Mouse (Mus musculus): Measurements from ENCODE around the gene Ryr3.

Ryr3 gene

GRCm38 (mm10) chr2:113216746-113217461 is at the start of gene Ryr3:
Gene Ryr3, minus strand, starts transcription at chr2:113217096.
- DNase-seq, result peak; percentile 68 to 73

DNA sequence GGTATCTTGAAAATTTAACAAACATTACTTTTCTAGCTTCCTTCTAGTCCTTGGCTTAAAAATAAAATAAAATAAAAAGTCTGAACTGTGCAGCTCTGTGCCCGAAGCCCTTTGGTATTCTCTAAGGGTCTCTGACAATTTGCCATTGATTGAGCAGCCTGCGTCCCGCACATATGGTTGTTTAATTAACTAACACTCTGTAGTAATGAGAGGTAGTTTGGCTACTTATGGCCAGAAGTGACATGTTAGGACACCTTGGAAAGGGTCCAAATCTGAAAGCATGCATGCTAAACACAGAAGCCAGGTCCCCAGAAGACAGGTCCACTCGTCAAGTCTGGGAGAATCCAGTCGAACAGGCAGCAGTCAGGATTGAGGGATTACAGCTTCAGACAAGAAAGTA is 22.0 kb upstream of the Ryr3 start:
- no peak for DNase-seq

- no peak for DNase-seq
Measured at GRCm38 (mm10) chr2:113236993-113237392, 20.1 kb upstream of the Ryr3 start.

DNA sequence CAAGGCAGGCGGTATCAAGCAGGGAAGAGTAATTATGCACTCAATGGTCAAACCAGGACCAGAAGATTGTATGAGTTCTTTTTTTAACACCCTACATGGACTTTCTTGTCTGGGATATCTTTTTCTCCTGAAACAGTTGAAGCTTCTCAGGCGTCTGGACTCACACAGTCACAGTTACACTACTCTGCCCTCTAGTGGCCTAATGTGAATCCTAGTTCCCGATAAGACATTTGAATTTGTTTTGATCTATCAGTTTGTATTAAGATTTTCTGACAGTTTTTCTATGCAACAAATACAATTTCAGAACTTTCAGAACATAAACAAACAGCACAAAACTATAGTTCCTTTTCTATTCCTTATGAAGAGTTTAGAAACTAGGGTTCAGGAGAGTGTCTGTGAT is 17.7 kb upstream of the Ryr3 start:
- DNase-seq, result peak in 1 of 2 experiments; percentile 43

GRCm38 (mm10) chr2:113233356-113233755 is 16.5 kb upstream of the Ryr3 start:
- no peak for DNase-seq

GRCm38 (mm10) chr2:113216105-113216745 is 671 bp downstream of the Ryr3 start:
- DNase-seq, result peak in 1 of 2 experiments; percentile 16

DNA sequence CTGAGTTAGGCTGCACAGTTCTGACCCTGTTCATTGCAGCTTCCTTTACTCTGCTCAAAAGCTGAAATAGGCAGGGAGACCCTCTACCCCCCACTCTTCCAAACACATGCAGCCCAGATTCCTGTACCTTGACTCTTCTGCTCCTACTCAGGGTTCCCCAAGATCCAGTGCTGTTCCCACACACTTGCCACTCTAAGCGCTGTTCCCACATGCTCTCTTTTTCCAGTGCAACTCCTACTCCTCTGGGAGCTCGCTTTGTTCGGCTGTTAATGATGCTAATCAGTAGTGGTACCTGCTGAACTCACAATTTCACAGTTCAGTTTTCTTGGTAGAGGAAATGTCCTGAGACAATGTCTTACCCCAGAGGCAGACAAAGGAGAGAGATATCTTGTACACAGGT is 6.9 kb downstream of the Ryr3 start:
- no peak for DNase-seq

DNA sequence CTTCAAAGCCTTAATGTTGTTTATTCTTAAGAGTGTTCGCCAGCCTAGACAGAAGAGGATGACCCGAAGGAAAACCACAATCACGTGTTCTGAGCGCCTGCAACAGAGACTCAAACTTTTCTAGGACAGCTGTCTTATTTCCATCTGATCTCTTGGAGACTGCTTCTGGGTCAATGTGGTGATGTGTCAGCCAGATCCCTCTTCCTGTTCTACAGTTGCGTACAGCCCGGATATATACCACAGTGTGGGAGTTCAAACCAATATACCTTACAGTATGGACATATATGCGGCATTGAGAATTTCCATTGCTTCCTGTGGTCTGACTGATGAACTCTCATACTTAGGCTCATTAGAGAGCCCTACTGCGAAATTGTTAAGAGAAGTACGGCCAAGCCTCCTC is 7.6 kb downstream of the Ryr3 start:
- no peak for DNase-seq

DNA sequence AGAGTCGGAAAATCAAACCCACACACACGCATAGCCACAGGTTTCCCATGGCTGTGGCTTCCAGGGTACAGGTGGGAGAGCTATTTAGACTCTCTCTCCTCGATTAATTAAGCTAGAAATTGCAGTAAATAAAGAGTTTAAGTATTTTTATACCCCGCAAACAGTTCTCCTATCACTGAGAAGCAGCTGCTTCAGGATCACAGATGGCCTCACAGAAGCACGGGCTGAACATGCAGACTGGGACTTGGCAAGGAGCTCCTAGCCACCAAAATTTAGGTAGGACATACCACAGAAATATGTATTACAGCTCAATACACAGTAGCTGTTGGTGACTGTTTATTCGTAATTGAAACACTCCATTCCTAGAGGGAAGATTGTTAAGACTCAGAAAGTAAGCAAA is 14.0 kb downstream of the Ryr3 start:
- DNase-seq, result no peak

DNA sequence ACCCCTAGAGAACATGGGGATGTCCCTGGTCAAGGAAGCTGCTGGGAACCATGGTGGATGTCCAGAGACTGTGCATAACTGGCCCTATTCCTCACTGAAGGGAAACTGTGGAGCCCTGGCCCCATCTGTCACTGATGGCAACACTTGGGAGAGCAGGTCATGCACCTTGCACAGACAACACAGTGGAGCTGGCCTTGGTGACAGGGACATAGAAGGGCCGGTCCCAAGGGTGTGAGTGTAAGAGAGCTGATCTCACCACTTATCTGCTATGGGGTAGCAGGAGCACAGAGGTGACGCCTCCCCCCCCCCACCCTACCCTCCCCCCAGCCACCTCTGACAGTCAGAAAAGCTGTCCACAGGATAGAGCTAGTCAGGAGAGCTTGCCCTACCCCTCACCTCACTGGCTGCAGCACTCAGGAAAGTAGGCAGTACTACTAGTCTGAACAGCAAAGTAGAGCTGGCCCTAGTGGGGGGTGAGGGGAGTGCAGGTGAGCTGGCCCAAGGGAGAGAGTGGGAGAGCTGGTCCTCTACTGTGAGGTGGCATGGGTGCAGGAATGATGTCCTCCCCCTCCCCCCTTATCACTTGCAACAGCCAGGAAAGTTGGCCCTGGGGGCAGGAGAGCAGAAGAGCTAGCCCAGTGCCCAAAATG is 17.7 kb downstream of the Ryr3 start:
- DNase-seq, result no peak

DNA sequence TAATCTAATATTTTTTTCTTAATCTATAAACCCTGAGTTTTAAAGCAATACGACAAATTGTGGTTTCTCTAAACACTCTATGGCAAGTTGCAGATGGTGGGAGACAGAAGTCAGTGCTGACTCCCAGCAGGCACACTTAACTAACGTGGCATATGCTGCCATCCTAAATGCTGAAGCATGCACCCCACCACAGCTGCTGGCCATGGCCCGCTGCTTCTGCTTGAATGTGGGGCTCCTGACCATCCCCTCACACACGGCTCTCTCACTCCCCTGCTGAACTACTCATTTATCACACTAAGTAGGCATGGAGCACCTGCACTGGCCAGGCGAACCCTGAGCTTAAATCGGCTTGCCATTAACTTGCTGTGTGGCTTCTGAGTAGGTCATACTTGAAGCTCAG is 29.7 kb downstream of the Ryr3 start:
- DNase-seq, result no peak

DNA sequence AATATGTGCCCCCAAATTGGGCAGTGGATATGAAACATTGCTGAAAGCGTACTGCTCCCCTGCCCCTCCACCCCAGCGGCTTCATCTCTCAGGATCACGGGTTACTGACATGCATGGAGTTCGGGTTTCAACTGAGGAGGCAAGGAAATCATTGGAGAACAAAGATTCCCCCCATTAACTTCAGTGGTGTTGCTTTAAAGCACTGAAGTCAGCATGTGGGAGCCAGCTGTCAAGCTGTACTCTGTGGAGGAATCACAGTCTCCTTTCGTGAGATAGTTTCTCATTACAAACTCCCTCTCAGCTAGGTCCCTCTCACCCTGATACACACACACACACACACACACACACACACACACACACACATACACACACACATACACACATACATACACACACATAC is 35.2 kb downstream of the Ryr3 start:
- no peak for DNase-seq

GRCm38 (mm10) chr2:113178047-113178446 is 38.8 kb downstream of the Ryr3 start:
- DNase-seq, result no peak

GRCm38 (mm10) chr2:113176337-113176736 is 40.6 kb downstream of the Ryr3 start:
- no peak for DNase-seq

DNA sequence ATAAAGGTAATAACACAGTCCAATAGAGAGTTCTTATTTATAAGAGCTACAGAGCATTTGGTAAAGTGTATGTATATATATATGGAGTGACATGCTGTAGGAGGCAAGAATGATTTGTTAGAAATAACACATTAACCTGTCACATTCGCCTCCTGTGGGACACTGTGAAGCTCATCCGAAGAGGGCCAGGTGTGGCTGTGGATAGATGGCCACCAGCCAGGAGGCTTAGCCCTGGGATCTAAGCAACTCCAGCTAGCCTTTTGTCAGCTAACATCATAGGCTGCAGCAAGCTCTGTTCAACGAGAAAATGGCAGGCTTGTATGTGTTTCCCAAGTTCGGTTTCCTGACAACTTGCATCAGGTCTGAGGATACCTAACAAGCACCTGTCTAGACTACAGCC is 48.8 kb downstream of the Ryr3 start:
- peak; percentile 26 to 35 for DNase-seq

GRCm38 (mm10) chr2:113161494-113161893 is 55.4 kb downstream of the Ryr3 start:
- DNase-seq, result no peak

- no peak for DNase-seq
Measured at GRCm38 (mm10) chr2:113137766-113138165, 79.1 kb downstream of the Ryr3 start.

- DNase-seq, result no peak
Measured at GRCm38 (mm10) chr2:113123476-113123875, 93.4 kb downstream of the Ryr3 start.

DNA sequence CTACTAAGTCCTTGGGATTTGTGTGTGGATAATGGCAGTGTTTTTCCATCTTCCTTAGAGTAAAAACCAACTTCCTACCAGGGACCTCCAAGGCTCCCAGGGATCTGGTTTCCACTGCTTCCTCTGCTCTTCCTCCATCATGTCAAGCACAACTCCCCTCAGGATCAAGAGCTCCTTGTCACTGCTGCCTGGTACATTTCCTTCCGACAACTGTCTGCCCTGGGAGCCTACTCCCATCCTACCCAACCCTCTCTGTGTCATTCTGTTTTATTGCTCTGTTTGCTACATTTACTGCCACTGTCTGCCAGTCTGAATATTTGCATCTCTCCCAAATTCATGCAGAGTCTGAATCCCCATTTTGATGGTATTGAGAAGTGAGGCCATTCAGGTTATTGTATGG is 97.8 kb downstream of the Ryr3 start:
- DNase-seq, result no peak

GRCm38 (mm10) chr2:113116788-113117187 is 100.1 kb downstream of the Ryr3 start:
- DNase-seq, result peak; percentile 4 to 25

GRCm38 (mm10) chr2:113115897-113116283 is 101.0 kb downstream of the Ryr3 start:
- no peak for DNase-seq

- no peak for DNase-seq
Measured at GRCm38 (mm10) chr2:113115248-113115896, 101.5 kb downstream of the Ryr3 start.

DNA sequence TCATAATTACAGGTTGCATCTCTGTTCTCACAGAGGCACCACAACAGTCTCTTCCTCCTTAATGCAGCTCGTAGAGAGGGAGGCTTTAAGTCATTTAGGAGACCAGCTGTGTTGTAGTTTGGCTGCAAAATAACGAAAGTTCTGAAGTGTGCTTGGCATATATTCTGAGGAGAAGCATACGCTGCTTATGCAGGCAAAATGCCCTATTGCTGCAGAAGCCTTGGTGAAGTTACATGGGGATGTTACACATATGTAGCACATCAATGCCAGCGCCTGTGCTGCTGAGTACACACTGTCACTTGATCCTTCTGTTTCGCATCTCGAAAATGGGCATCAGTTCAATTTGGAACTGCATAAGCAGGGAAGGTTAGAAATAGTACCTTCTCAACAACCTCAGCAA is 112.3 kb downstream of the Ryr3 start:
- DNase-seq, result no peak

DNA sequence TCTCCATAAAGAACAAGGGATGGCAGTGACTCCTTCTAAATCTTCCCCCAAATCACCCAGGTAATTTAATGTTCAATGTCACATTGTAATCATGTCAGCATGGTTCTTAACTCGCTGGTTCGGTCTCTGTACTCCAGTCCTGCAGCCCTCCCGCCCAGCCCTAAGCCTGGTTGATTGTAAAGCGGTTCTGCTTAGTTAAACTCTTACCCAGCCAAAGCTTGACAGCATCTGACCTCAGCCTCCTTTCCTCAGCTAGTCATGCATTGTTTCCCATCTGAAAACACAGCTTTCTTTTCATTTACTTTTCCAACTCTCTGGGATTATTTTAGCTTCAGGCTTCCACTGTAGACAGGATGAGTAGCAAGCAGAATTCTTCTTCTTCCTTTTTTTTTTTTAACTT is 121.7 kb downstream of the Ryr3 start:
- DNase-seq, result no peak

Data from cerebellum, postnatal 36 days (tissue).